Mouse (Mus musculus) spleen, adult 2 months (tissue): ENCODE measurements at regions not wholly inside any gene's neighbourhood (a gene's known extent, or its start where the extent isn't known, plus 50 kb on each side); places are given as distances from the start of the nearest gene placed in this dataset.

Experiments
- CTCF ChIP-seq: fragments of 200-500 bp; IDR thresholded peaks from 2 replicates; pipeline ENCODE4 v1.5.1; 2011; ENCODE audit warnings: mild to moderate bottlenecking, inconsistent platforms; ENCODE audit not compliant: insufficient read depth, insufficient read length, insufficient replicate concordance; ENCODE audit errors: extremely low read depth
- POLR2A ChIP-seq: fragments of 200-500 bp; IDR thresholded peaks from 2 replicates; pipeline ENCODE4 v1.6.1; 2011; ENCODE audit warnings: low read depth, low read length, inconsistent platforms

DNA sequence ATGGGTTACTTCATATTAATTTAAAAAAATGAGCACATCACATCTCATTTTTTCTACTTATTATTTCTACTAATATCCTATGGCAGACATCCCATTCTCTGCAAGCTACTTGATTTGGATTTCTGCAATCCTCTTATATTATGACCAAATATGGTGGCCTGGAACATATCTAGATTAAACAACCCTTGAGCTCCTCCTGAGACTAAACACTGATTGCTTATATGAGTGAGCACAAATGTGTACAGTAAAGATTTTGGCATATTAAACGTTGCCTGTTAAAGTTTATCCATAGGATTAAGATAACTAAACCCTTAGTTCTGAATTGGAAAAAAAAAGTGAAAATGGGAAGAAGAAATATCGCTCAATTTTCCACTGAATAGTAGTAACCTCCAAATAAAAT lies 263.6 kb downstream of the Phf14 start:
- no peak for TF ChIP-seq POLR2A
- TF ChIP-seq CTCF = no peak
